Mouse (Mus musculus) bone marrow macrophage, adult 2 months (primary cell): ENCODE data around the gene Entpd7.

Source experiments
- CTCF ChIP-seq: IDR thresholded peaks from 2 replicates; pipeline ENCODE4 v1.5.1; 2012; ENCODE audit warnings: low read depth, mild to moderate bottlenecking, low read length, moderate library complexity
- POLR2A ChIP-seq: IDR thresholded peaks from 2 replicates; pipeline ENCODE4 v1.6.1; 2012; ENCODE audit warnings: mild to moderate bottlenecking, low read depth, low read length, borderline replicate concordance

GRCm38 (mm10) chr19:43772311-43772710 is 82.8 kb downstream of the Entpd7 start:
- TF ChIP-seq CTCF (no peak), POLR2A (no peak)
